Mouse (Mus musculus) heart, postnatal 0 days (tissue): ENCODE results near the gene Cacna1c. TPM values are rescaled to one million over a fixed set of nuclear protein-coding genes. Genes with fewer than 3 reads are reported as not detected.

Experiments
- ATAC-seq: fragments of 200-750 bp; cut with Nextera tagmentation; 2 replicates; pipeline ENCODE4 v1.8.0; 2017; ENCODE audit warnings: low read depth, moderate number of reproducible peaks, moderate library complexity; ENCODE audit not compliant: insufficient read depth
- DNase-seq: peaks from one replicate; pipeline ENCODE4 v3.0.0-alpha.2; 2016; ENCODE audit warnings: low spot score
- H3K27ac ChIP-seq: fragments of 300-500 bp; sonication (generic); 2 replicates; pipeline ENCODE4 v1.5.1; 2014; ENCODE audit warnings: low read depth, mild to moderate bottlenecking
- H3K27me3 ChIP-seq: fragments of 300-500 bp; sonication (generic); 2 replicates; pipeline ENCODE4 v1.6.1; 2014; ENCODE audit warnings: low read length, mixed read lengths; ENCODE audit not compliant: control insufficient read depth, insufficient read depth
- H3K36me3 ChIP-seq: fragments of 300-500 bp; sonication (generic); replicated peaks from 2 replicates; pipeline ENCODE4 v1.6.1; 2014; ENCODE audit warnings: low read length, mixed read lengths; ENCODE audit not compliant: control insufficient read depth, insufficient read depth
- H3K4me1 ChIP-seq: fragments of 300-500 bp; sonication (generic); 2 replicates; pipeline ENCODE4 v1.6.1; 2014; ENCODE audit warnings: antibody characterized with exemption; ENCODE audit not compliant: control insufficient read depth, insufficient read depth
- H3K4me2 ChIP-seq: fragments of 300-500 bp; sonication (generic); 2 replicates; pipeline ENCODE4 v1.6.1; 2014; ENCODE audit warnings: low read depth, mild to moderate bottlenecking, low read length, moderate library complexity
- H3K4me3 ChIP-seq: fragments of 300-500 bp; sonication (generic); 2 replicates; pipeline ENCODE4 v1.5.1; 2014; ENCODE audit warnings: low read depth, low read length
- H3K9ac ChIP-seq: fragments of 300-500 bp; sonication (generic); replicated peaks from 2 replicates; pipeline ENCODE4 v1.6.1; 2014; ENCODE audit warnings: low read depth, low read length, mixed read lengths
- H3K9me3 ChIP-seq: fragments of 300-500 bp; sonication (generic); replicated peaks from 2 replicates; pipeline ENCODE4 v1.6.1; 2016; ENCODE audit warnings: low read length; ENCODE audit not compliant: control insufficient read depth
- CTCF ChIP-seq: IDR thresholded peaks from 2 replicates; pipeline ENCODE4 v1.5.1; 2016; ENCODE audit warnings: antibody characterized with exemption, control low read depth, low read depth
- EP300 ChIP-seq: IDR thresholded peaks from 2 replicates; pipeline ENCODE4 v1.6.1; 2016; ENCODE audit warnings: antibody characterized with exemption, low read depth
- WGBS: fragments of 180-500 bp; shearing (Covaris S2); extraction: QIAGEN DNeasy Blood & Tissue Kit; methylation state at CpG from one replicate; pipeline ENCODE4 v1.1.7; 2014; 5-methylcytosine and 5-hydroxymethylcytosine counted together
- polyA plus RNA-seq: library from polyadenylated mRNA; unstranded; fragments of >200 nt; fragmentation: Nextera tagmentation; extraction: Ambion mirVana; gene quantifications from 2 replicates; pipeline ENCODE4 v1.2.1, GENCODE M21; 2015
- total RNA-seq: library from RNA; depleted of rRNA; stranded (reverse); fragments of >200 nt; gene quantifications from 2 replicates; pipeline ENCODE4 v1.2.3, GENCODE M21; 2014; ENCODE audit warnings: low replicate concordance

The Cacna1c gene
- total and polyA plus RNA-seq, 2 experiments from 2014 or later, result 51.3 to 159 TPM

DNA sequence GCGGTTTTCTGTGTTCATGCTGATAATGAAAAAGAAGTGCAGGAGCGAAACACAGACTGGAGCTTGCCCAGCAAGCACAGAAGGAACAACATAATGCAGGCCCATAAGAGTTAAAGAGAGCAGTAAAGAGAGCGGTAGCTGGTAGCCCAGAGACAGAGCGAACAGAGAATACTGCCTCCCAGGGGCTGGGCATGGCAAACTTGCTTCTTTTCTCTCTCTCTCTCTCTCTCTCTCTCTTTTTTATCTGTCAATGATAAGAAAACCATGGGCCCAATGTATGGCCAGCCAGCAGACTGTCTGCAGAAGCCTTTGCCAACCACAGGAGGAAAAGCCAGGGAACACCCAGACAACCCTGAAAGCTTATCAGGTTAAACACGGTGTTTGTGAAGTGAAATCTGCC is 365.4 kb downstream of the Cacna1c start:
- no peak for TF ChIP-seq CTCF
- no peak for TF ChIP-seq EP300
- 52% methylated on average over 5 of the region's 5 CpGs for WGBS
- Histone ChIP-seq H3K27me3 (no peaks in the 10 kb centered on the region), H3K9me3 (no peaks in the 10 kb centered on the region), H3K36me3 (no peaks in the 10 kb centered on the region), H3K9ac (no peak overlapping the region), H3K4me3 (no peak overlapping the region), H3K4me2 (no peak overlapping the region), H3K4me1 (peaks cover 42% of the 10 kb centered on the region), H3K27ac (no peak overlapping the region)
- no peak for ATAC-seq
- DNase-seq, result no peak

- H3K36me3 ChIP-seq, result no peaks in the 10 kb centered on the region
- no peak for TF ChIP-seq CTCF
- TF ChIP-seq EP300, result no peak
- H3K4me1 ChIP-seq, result peaks cover 51% of the 10 kb centered on the region
- no peak overlapping the region for H3K9ac ChIP-seq
- 0 out of 2 replicates have a peak overlapping the region, but pooled peaks have one; percentile 33 for H3K27ac ChIP-seq
- 77% methylated on average over 4 of the region's 4 CpGs for WGBS
- H3K9me3 ChIP-seq, result no peaks in the 10 kb centered on the region
- H3K27me3 ChIP-seq, result no peaks in the 10 kb centered on the region
- no peak overlapping the region for H3K4me3 ChIP-seq
- no peak for DNase-seq
- no peak for ATAC-seq
- no peak overlapping the region for H3K4me2 ChIP-seq
Observed at GRCm38 (mm10) chr6:118828187-118828586, 368.0 kb downstream of the Cacna1c start.

DNA sequence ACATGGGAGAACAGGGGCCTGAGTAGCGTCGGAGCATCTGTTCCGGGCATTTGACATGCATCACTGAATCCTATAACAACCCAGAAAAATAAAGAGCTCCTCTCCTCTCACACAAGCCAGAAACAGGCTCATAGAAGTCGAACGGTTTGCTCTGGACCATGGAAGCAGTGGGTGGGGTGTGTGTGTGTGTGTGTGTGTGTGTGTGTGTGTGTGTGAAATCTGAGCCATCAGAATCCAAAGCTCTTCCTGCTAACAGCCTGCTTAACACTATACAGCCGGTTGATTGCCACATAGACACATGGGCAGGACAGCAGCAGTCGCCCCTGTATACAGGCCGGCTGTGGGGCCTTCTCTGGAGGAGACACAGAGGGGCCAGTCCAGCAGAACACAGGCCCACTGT is 368.7 kb downstream of the Cacna1c start:
- Histone ChIP-seq H3K9ac (no peak overlapping the region), H3K4me1 (peaks cover 57% of the 10 kb centered on the region), H3K27ac (peak overlapping the region; percentile 33; the same call in 1 of the 2 replicates), H3K4me2 (no peak overlapping the region), H3K4me3 (no peak overlapping the region), H3K27me3 (no peaks in the 10 kb centered on the region), H3K36me3 (no peaks in the 10 kb centered on the region), H3K9me3 (no peaks in the 10 kb centered on the region)
- no peak for TF ChIP-seq CTCF
- TF ChIP-seq EP300, result no peak
- ATAC-seq (no peak), DNase-seq (no peak)
- 61% methylated on average over 8 of the region's 8 CpGs for WGBS

GRCm38 (mm10) chr6:118825400-118825871 is 370.8 kb downstream of the Cacna1c start:
- TF ChIP-seq EP300 (no peak), CTCF (no peak)
- no peak overlapping the region for H3K9ac ChIP-seq
- 17% methylated on average over 6 of the region's 6 CpGs for WGBS
- H3K4me3 ChIP-seq, result no peak overlapping the region
- no peaks in the 10 kb centered on the region for H3K27me3 ChIP-seq
- ATAC-seq (peak; percentile 60), DNase-seq (peak; percentile 70)
- no peaks in the 10 kb centered on the region for H3K9me3 ChIP-seq
- H3K36me3 ChIP-seq, result no peaks in the 10 kb centered on the region
- peak overlapping the region; percentile 45 for H3K27ac ChIP-seq
- peaks cover 68% of the 10 kb centered on the region for H3K4me1 ChIP-seq
- no peak overlapping the region for H3K4me2 ChIP-seq

- H3K27me3 ChIP-seq, result no peaks in the 10 kb centered on the region
- H3K27ac ChIP-seq, result peak overlapping the region; percentile 67
- H3K9me3 ChIP-seq, result no peaks in the 10 kb centered on the region
- H3K4me2 ChIP-seq, result no peak overlapping the region
- no peak overlapping the region for H3K9ac ChIP-seq
- no peak overlapping the region for H3K4me3 ChIP-seq
- no peaks in the 10 kb centered on the region for H3K36me3 ChIP-seq
- TF ChIP-seq EP300, result no peak
- no peak for TF ChIP-seq CTCF
- ATAC-seq (no peak), DNase-seq (no peak)
- H3K4me1 ChIP-seq, result peaks cover 75% of the 10 kb centered on the region
- 53% methylated on average over 5 of the region's 5 CpGs for WGBS
Observed at GRCm38 (mm10) chr6:118821536-118821935, 374.7 kb downstream of the Cacna1c start.

- peak; percentile 72 for DNase-seq
- H3K4me1 ChIP-seq, result peaks cover 57% of the 10 kb centered on the region
Observed at GRCm38 (mm10) chr6:118819657-118820056, 376.6 kb downstream of the Cacna1c start.

More at GRCm38 (mm10) chr6:118819657-118820056, 376.6 kb downstream of the Cacna1c start:
- H3K27me3 ChIP-seq, result no peaks in the 10 kb centered on the region
- H3K4me3 ChIP-seq, result no peak overlapping the region
- H3K27ac ChIP-seq, result peak overlapping the region; percentile 62
- ATAC-seq, result peak; percentile 84
- H3K36me3 ChIP-seq, result no peaks in the 10 kb centered on the region
- no peak overlapping the region for H3K9ac ChIP-seq
- peak overlapping the region; percentile 18; the same call in 1 of the 2 replicates for H3K4me2 ChIP-seq
- TF ChIP-seq CTCF (no peak), EP300 (peak; percentile 67)
- WGBS, result 18% methylated on average over 7 of the region's 7 CpGs
- H3K9me3 ChIP-seq, result no peaks in the 10 kb centered on the region
